Mouse (Mus musculus) lung, postnatal 10 days (tissue): ENCODE results near the gene P2ry1.
A peak's percentile ranks its signal among the peaks of the same experiment; 100 is the strongest.

Experiments used
- DNase-seq: peaks from one replicate; pipeline ENCODE4 v3.0.0; 2021

The P2ry1 gene

DNA sequence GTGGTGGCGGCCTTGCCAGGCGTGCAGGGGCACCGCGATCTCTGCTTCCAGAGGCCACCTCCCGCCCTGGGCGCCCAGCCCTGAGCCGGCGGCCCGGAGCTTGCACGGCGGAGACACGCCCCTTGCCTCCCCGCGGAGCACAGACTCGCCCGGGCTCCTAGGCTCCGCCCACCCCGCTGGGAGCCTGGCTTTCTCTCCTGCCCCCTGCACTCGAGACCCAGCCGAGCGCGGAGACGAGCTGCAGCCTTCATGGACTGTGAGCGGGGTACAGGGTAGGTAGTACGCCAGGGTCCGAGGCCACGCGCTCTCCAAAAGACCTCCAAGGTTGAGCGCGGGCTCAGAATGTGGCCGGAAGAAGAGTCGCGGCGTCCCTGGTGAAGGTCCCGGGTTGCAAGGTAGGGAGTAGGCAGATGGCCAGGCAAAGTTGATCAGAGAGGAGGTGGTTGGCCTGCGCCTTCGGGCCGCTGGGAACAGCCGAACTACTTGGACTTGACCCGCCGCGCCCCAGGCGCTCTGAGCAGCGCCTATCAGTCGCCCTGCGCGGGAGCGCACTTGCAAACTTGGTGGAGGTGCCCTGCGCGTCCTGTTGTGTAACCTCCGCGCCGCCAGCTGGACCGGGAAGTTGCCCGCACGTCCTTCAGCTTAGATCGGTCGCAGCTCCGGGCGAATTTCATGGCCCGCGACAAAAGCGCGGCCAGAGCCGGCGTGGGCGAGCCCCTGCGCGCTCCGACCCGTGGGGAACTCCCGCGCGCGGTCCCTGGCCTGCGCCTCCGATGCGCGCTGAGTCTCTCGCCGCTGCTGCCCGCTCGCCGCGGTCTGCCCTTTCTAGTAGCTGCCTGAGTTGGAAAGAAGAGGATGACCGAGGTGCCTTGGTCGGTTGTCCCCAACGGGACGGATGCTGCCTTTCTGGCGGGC lies at the start of gene P2ry1:
Gene P2ry1 (plus strand): TSS at position 209 of the 915 bp plus-strand sequence.
- DNase-seq: peak; percentile 84

DNA sequence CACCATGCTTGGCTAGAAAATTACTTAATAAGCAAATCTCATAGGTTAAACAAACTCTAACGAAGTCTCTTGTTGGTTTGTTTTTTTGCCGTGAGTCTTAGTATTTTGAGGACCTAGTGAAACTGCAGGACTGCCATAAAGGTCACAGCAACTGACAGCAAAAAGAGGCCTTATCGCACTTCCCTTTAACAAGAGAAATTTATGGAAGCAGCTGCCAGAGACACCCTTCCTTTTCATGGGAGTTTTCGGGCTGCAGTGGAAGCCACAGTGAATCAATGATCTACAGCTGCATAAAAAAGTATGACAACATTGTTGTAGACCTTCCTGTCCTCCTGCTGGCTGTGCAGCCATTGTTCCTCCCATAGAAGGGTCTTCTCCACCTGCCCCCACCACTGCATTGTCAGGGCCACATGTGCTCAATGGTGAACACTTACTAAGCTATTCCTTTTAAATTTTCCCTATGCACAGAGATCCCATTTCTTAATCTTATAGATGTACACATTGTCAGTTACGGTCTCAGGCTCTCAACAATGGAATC lies 49.3 kb upstream of the P2ry1 start:
- DNase-seq: no peak

DNA sequence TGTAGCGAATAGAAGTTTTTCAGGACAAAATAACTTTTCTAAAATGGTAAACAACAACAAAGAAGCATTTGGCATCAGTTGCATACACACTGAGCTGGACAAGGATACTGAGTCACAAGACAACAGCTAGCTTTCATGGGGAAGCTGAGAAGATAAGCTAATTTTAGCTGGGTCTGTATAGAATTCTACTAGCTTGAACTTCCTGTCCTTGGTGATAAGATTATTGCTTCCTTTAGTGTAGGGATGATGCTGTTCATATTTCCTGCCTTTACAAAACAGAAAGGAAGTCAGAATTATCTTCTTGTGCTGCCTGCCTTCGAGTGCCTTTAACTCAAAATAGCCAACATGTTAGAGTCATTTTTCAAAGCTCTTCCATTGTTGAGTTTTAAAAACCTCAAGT lies 48.5 kb upstream of the P2ry1 start:
- no peak for DNase-seq

DNA sequence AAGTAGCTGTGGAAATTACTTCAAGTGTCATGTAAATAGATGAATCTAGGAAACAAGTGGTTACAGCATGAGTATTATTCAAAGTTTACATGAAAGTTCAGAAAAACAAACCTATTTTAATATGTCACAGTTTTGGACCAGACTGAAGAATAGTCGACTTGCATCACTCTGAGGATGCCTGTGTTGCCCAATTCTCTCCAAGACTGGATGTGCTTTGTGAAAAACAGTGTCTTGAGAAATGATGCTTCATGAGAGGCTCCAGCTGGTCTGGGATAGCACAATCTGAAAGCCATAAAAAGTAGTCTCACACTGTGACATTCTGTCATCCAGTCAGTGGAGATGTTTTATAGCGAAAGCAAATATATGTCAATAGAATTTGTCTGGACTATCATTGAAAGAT lies 43.8 kb upstream of the P2ry1 start:
- peak; percentile 38 for DNase-seq

DNA sequence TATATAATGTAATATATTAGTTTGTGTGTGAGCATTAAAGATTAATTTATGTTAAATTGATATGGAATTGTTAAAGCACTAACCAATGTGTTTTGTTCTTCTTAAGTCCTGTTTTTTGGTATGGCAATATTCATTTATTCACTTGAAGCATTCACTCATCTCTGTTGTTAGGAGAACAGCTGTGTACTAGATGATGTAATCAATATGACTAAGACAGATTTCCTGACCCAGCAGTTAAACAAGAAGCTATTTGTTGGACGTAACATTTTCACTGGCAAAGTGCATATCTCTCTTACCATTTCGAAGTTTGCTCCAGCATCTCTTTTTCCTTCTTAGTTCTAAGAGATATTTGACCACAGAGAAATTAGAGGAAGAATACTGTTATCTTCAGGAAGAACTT lies 37.5 kb upstream of the P2ry1 start:
- no peak for DNase-seq

DNA sequence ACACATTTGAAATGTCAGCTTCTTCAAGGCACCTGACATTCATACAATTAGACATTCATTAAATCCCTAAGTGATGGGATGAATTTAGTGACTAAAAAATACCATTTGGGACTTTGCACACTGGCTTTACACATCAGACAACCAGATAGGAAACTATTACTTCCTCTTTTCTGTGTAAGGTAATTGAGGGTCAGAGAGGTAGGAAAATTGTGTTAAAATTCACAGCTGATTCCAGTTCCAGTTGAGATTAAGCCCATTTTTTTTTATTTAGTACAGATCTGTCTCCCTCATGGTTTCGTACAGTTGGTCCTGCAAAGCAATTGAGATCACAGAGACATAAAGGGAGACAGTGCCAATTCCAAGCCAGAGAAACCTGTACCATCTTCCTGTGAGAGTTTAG lies 27.7 kb upstream of the P2ry1 start:
- no peak for DNase-seq

DNA sequence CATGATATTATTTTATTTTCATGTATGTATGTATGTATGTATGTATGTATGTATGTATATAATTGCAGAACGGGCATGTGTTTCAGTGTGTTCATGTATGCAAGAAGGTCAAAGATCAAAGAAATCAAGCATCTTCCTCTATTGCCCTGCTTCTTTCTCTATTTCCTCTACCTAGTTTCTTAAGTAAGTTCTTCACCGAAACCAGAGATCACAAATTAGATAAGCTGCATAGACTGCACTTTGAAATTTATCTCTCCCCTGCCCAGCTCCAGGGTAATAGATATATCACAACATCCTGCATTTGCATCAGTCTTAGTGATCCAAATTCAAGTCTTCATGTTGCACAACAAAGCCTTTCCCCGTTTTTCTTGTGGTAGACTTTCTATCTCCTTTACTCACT lies 20.5 kb upstream of the P2ry1 start:
- DNase-seq: no peak

DNA sequence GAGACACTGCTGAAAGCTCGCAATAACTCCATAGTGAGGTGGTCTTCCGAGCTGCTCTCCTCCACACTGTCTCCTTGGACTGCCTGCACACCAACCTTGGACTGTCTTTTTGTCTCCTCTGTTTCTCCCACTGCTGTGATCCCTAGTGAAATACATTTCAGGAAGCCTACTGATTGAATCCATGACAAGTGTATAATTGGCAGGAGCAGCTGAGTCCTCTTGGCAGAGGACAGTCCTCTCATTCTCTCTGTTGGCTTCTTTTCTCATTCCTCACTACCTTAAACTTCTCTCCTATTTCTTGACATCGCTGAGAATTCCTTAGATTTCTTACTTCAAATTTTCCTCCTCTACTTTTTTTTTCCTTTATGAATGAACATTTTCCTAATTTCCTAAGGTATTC lies 4.5 kb upstream of the P2ry1 start:
- DNase-seq: no peak

DNA sequence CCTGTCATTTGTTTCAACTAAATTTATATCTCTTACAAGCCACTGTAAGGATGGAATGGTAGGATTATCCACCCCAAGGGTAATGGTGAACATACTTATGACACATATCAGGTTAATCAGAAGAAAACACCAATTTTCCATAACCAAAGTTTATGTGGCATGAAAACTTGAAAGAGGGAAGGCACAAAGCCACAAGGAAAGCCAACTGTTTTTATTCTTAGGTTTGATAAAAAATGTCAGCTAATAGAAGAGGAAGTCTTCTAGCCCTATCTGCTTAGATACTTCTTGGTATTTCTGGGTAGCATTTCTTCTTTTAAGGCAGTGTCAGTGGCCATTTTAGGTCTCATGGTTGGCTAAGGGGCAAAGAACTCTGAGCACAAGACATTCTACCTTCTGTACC lies 2.9 kb upstream of the P2ry1 start:
- DNase-seq: no peak

DNA sequence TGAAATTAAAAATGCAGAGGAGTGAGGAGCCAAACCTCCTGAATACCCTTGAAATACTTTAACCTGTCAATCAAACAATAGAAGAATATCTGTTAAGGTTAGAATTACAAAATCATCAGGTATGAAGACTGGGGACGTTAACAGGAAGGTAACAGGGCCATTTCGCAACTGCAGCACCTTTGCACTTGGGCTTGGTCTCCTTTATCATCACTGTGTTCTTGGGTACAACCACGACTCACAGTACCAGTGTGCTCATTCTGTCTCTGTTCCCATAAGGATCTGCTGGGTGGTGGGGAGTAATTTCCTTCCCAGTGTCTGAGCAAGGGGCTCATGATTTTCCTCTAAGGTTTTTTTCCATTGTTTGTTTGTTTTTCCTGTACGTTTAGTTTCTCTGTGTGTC lies 1.8 kb upstream of the P2ry1 start:
- no peak for DNase-seq

DNA sequence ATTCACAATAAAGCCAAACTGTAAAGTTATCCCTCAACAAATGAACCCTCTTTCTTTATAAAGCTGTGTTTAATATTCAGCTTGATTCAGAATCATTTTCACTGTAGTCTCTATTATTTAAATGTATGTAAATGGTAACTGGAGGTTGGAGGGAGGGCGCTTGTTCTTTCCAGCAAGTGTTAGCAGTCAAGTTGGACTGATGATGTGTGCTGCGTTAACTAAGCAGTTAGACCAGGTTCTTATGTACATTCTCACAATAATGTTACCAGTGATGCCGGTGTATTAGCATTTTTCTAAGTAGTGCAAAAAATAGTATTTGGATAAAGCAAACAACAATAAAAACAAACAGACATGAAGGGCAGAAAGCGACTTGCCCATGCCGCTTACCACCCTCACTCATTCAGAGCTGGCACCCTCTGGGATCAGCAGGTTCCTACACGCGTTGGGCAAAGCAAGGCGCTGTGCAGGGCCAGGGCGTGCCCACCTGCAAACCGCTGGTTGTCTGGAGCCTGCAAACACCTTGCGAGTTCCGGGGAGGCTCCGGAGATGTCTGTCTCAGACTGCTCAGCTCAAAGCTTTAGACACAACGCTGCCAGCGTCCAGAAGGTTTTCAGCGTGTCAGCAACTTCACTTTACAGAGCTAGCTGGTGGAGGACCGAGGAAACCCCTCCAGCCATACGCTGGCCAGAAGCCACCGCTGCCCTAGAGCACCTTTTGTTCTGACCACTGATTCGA lies 576 bp upstream of the P2ry1 start:
- DNase-seq: no peak

DNA sequence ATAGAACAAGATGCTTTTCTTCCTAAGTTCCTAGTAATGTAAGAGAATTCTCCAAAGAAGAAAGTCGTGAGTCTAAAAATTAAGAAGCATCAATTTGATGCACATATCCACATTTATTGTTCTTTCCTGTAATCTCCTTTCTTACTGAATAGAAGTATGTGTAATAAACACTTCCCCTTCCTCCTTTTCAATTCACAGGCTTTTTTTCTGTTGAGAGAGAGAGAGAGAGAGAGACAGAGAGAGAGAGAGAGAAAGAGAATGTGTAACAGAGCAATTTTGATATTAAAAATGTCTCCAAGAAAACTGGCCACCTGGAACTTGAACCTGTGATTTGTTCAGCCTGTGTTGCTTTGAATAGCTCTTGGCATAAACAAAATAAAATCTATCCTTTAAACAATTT lies 2.0 kb downstream of the P2ry1 start:
- DNase-seq: no peak

DNA sequence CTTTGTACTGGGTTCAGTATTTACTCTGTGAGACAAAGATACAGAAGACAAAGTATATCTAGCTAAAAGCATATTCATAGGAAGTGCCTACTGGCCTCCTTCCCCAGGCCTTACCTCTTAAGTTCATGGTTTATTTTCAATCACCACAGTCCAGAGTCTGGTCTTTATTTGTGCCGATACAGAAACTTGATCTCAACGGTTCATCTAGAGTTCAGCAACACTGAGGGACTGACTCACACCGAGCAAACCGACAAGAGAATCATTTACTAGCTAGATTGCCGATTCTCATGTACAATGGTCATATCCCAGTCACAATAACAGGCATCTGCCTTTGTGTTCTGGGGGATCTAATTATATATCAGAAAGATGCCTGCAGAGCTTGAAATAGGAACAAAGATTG lies 9.1 kb downstream of the P2ry1 start:
- DNase-seq: no peak

DNA sequence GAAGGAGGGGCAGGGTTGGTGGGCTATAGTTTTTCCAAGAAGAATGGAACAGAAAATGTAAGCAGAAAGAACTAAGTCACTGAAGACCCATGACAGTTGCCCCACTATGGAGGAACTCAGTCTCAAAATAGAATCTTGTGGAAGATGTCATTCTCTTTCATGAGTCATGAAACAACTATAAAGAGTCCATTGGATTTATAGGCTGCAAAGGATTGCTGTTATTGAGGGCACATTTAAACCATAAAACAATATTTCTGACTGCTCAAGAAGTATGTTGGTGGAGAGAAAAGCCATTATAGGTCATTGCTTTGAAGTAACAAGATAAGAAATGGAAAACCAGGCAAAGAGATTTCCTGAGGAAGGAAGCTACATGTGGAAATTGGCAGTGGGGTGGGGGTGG lies 10.0 kb downstream of the P2ry1 start:
- DNase-seq: no peak

DNA sequence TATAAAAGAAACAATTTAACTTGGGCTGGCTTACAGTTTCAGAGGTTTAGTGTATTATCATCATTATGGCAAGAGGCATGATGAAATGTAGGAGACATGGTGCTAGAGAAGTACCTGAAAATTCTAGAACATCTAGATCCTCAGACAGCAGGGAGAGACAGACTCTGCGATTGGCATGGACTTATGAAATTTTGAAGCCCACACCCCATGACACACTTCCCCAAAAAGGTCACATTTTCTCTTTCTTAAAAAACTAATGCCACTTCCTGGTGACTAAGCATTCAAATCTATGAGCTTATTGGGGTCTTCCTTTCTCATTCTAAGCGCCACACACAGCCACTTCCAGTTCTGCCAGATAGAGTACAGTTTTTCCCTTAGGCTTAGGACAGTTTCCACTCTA lies 14.1 kb downstream of the P2ry1 start:
- DNase-seq: no peak

DNA sequence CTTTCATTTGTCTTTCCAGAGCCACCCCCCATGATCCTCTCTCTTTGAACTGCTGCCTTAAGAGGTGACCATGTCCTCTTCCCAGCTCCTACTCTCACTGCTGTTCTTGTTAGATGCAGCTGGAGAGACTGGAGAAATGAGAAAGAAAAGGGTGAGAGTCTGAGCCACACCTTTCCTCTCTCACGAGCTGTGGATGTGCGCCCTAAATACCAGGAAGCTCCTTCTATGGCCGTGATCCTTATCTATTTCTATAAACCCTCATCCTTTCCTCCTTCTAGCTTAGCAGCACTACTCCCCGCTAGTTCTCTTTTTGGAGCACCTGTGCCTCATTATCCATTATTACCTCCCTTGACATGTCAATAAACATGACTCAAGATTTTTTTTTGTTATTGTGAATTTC lies 29.5 kb downstream of the P2ry1 start:
- no peak for DNase-seq

DNA sequence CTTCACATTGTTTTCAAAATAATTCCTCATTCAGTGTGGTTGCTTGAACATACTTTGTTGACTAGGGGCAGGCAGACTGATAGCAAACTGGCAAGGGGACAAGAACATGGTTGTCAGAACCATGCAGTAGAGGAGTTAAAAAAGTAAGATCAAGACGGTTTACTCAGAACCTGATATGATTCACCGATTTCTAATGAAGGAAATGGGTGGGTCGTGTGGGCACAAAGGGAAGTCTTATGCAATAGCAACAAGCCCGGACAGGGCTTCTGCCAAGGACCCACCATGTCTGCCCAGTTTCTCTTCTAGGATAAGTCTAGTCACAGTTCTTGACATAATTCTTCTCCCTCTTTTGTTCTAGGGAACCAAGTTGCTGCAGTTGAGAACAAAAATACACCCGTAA lies 33.0 kb downstream of the P2ry1 start:
- DNase-seq: no peak

DNA sequence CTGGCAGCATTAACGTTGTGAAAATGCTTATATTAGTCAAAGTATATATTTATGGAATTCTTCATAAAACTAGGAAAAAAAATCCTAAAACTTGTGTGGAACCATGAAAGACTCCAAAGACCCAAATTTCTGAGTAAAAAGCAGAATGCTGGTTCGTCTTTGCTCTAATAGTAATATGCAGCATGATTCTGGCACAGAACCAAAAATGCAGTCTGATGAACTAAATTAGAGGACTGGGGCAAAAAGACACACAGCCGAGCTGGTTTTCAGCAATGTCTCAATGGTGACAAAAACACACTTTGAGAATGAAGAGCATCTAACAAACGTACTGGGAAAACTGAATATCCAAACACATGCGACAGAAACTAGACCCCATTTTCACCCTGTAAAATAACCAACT lies 37.3 kb downstream of the P2ry1 start:
- no peak for DNase-seq

DNA sequence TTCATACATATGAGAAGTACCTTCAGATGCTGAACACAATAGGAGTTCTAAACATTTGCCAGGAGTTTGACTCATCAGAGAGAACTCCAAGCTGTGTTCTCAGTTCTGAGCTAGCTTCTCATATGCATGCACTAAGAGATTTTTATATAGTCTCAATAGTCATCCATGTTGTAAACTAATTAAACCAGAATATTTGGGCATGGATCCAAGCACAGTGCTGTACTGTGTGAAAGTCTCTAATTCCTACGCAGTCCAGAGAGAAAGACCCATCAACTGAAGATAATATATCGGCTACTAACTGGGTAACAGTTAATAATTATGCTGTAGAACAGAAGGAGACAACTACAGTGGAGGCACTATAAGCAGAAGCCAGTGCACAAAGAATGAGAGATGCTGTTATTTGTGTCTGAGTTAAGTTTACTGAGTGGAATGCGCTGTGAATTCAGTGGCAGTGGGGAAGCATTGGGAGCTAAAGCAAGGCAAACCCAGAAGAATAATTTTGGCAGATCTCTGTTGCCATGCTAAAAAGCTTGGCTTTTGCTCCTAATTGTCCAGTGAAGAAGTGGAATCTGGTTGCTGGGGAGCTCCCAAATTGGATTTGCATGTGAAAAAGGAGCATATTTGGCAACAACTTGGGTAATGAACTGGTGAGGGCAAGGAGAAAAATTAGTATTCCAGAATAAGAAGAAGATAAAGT lies 47.5 kb downstream of the P2ry1 start:
- no peak for DNase-seq
